Mouse (Mus musculus): Measurements from ENCODE around the gene Gm10490. TPM values are rescaled to one million over a fixed set of nuclear protein-coding genes. Genes with fewer than 3 reads are reported as not detected.
A peak's percentile ranks its signal among the peaks of the same experiment; 100 is the strongest.
"Not testable (repeated sequence)": the region's sequence is repeated elsewhere in the genome, so short reads cannot be mapped to it uniquely, and the experiment has no call there.

Gene Gm10490
- polyA plus RNA-seq, 1 experiment from 2014 or later, result not detected

DNA sequence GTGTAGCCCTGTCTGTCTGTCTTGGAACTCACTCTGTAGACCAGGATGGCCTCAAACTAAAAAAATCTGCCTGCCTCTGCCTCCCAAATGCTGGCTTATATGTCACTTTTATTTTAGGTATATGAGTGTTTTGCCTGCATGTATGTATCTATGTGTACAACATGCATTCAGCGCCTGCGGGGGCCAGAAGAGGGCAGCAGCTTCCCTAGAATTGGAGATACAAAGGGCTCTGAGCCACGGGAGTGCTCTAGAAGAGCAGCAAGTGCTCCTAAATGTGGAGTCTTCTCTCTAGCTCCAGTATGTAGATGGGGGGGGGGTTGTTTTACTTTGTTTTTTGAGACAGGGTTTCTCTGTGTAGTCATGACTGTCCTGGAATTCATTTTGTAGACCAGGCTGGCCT lies 6.3 kb downstream of the Gm10490 start:
- H3K27ac ChIP-seq (ENCODE audit: low read depth, low read length); H3K9me3 ChIP-seq (ENCODE audit: control insufficient read depth, low read length); H3K9ac ChIP-seq (replicated peaks; ENCODE audit: low read depth, low read length); H3K27me3 ChIP-seq (ENCODE audit: control insufficient read depth, insufficient read depth, low read length); H3K4me1 ChIP-seq (ENCODE audit: control insufficient read depth, insufficient read depth, low read length); H3K4me3 ChIP-seq (ENCODE audit: low read depth, low read length); H3K36me3 ChIP-seq (ENCODE audit: control insufficient read depth, insufficient read depth, low read length); H3K4me2 ChIP-seq (ENCODE audit: low read depth, low read length); ATAC-seq (ENCODE audit: low read depth): not testable (repeated sequence)
- 24% methylated on average over 3 of the region's 3 CpGs for WGBS

DNA sequence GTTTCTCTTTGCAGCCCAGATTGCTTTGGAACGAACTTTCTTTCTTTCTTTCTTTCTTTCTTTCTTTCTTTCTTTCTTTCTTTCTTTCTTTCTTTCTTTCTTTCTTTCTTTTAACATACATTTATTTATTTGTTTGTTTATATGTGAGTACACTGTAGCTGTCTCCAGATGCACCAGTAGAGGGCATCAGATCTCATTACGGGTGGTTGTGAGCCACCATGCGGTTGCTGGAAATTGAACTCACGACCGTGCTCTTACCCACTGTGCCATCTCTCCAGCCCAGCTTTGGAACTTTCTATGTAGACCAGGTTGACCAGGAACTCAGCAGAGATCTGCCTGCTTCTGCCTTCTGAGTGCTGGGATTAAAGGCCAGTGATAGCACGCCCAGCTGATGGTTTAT lies 8.6 kb downstream of the Gm10490 start:
- not testable (repeated sequence) for H3K4me2 ChIP-seq (ENCODE audit: low read depth, low read length); H3K9me3 ChIP-seq (ENCODE audit: control insufficient read depth, low read length); H3K4me3 ChIP-seq (ENCODE audit: low read depth, low read length); H3K36me3 ChIP-seq (ENCODE audit: control insufficient read depth, insufficient read depth, low read length); ATAC-seq (ENCODE audit: low read depth); H3K4me1 ChIP-seq (ENCODE audit: control insufficient read depth, insufficient read depth, low read length); H3K27me3 ChIP-seq (ENCODE audit: control insufficient read depth, insufficient read depth, low read length); H3K9ac ChIP-seq (replicated peaks; ENCODE audit: low read depth, low read length); H3K27ac ChIP-seq (ENCODE audit: low read depth, low read length)
- WGBS, result 78% methylated on average over 6 of the region's 6 CpGs

DNA sequence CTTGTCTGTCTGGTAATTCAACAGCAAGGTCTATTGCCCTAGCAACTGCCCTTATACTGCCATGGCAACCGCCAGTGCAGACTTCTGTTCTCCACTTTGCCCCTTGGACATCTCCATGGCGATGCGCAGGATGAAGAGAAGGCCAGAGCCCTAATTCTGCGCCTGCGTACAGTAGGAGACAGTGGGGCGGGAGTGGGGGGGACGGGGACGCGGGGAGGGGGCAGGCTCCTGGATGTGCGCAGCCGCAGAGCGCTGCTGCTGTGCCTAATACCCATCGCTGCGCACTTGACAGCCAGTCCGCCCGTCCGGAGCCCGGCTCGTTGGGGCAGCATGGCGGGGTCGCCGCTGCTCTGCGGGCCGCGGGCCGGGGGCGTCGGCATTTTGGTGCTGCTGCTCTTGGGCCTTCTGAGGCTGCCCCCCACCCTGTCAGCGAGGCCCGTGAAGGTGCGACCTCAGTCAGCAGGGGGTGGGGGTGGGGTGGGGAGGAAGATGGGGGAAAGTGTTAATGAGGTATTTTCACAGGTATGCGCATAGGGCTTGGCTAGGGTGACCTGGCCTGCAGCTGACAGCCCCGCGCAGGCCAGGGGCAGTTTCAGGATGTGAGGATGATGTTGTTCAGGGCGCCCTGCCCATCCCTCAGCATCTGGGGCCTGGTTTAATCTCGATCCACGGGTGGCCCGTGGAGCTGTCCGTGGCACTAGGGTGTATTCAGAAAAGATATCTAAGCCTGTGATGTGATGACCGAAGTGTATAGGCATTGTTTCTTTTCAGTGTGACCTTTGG lies 10.4 kb downstream of the Gm10490 start, which contains the start of gene Pcsk1n:
Pcsk1n (plus strand) TSS at position 222 of the 783 bp plus-strand sequence.
- Histone ChIP-seq H3K4me1 (ENCODE audit: control insufficient read depth, insufficient read depth, low read length) (0 out of 2 replicates have a peak, but pooled peaks cover 9% of the 10 kb centered on the region), H3K9ac (replicated peaks; ENCODE audit: low read depth, low read length) (peak within 1 kb of the TSS; percentile 58), H3K27ac (ENCODE audit: low read depth, low read length) (peak within 1 kb of the TSS; percentile 70), H3K9me3 (ENCODE audit: control insufficient read depth, low read length) (no peaks in the 10 kb centered on the region), H3K36me3 (ENCODE audit: control insufficient read depth, insufficient read depth, low read length) (no peaks in the 10 kb centered on the region), H3K4me3 (ENCODE audit: low read depth, low read length) (peak within 1 kb of the TSS; percentile 45), H3K27me3 (ENCODE audit: control insufficient read depth, insufficient read depth, low read length) (no peaks in the 10 kb centered on the region), H3K4me2 (ENCODE audit: low read depth, low read length) (peak within 1 kb of the TSS; percentile 61)
- ATAC-seq (ENCODE audit: low read depth), result peak; percentile 91
- WGBS, result 19% methylated on average over 35 of the region's 40 CpGs

DNA sequence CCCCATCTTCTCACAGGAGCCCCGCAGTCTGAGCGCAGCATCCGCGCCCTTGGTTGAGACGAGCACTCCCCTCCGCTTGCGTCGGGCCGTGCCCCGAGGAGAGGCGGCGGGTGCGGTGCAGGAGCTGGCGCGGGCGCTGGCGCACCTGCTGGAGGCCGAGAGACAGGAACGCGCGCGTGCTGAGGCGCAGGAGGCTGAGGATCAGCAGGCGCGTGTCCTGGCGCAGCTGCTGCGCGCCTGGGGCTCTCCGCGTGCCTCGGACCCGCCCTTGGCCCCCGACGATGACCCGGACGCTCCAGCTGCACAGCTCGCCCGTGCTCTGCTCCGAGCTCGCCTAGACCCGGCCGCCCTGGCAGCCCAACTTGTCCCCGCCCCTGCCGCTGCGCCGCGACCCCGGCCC lies 12.7 kb downstream of the Gm10490 start:
- H3K4me3 ChIP-seq (ENCODE audit: low read depth, low read length), result peak overlapping the region; percentile 45
- H3K4me1 ChIP-seq (ENCODE audit: control insufficient read depth, insufficient read depth, low read length), result 0 out of 2 replicates have a peak, but pooled peaks cover 9% of the 10 kb centered on the region
- peak; percentile 19; the same call in 1 of the 2 replicates for ATAC-seq (ENCODE audit: low read depth)
- peak overlapping the region; percentile 61 for H3K4me2 ChIP-seq (ENCODE audit: low read depth, low read length)
- H3K9me3 ChIP-seq (ENCODE audit: control insufficient read depth, low read length), result no peaks in the 10 kb centered on the region
- no peaks in the 10 kb centered on the region for H3K36me3 ChIP-seq (ENCODE audit: control insufficient read depth, insufficient read depth, low read length)
- peak overlapping the region; percentile 58 for H3K9ac ChIP-seq (replicated peaks; ENCODE audit: low read depth, low read length)
- 24% methylated on average over 42 of the region's 48 CpGs for WGBS
- H3K27me3 ChIP-seq (ENCODE audit: control insufficient read depth, insufficient read depth, low read length), result no peaks in the 10 kb centered on the region
- H3K27ac ChIP-seq (ENCODE audit: low read depth, low read length), result peak overlapping the region; percentile 34; the same call in 1 of the 2 replicates

DNA sequence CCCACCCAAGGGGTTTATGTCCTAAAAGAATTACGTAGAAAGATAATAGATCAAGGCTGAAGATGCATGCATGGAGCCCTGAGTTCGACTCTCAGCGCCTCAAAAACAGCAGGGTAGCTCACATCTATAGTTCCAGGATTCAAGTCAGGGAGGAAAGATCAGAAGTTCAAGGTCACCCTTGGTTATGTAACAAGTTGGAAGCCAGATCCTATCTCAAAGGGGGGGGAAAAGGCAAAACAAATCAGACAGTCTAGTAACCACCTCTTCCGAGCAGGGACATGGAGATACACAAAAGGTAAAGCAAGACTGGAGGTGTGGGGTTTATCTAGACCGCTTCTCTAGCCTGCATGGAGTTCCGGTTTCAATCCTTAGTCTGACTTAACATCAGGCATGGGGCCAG lies 16.9 kb downstream of the Gm10490 start:
- 71% methylated on average over 6 of the region's 6 CpGs for WGBS

DNA sequence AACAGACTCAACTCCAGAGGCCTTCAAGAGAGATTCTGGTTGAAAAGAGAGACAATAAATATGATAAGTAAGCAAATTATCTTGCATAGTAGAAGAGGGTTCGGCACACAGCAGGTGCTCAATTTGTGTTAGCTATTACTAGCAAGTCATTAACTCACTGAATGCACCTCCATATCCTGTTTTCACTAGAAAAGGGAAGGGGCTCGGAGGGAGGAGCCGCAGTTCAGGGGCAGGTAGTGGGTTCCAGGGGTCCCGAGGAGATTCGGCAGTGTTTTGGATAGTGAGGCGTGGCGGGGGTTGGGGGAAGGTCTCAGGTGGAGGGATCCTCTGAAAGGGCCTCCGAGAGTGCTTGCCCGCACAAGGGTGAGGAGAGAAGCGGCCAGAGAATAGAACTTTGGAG lies 17.8 kb downstream of the Gm10490 start:
- Histone ChIP-seq H3K4me2 (ENCODE audit: low read depth, low read length) (no peak overlapping the region), H3K27me3 (ENCODE audit: control insufficient read depth, insufficient read depth, low read length) (no peaks in the 10 kb centered on the region), H3K36me3 (ENCODE audit: control insufficient read depth, insufficient read depth, low read length) (no peaks in the 10 kb centered on the region), H3K9ac (replicated peaks; ENCODE audit: low read depth, low read length) (no peak overlapping the region), H3K4me3 (ENCODE audit: low read depth, low read length) (no peak overlapping the region), H3K4me1 (ENCODE audit: control insufficient read depth, insufficient read depth, low read length) (0 out of 2 replicates have a peak, but pooled peaks cover 9% of the 10 kb centered on the region), H3K27ac (ENCODE audit: low read depth, low read length) (no peak overlapping the region), H3K9me3 (ENCODE audit: control insufficient read depth, low read length) (no peaks in the 10 kb centered on the region)
- WGBS, result 19% methylated on average over 10 of the region's 10 CpGs
- ATAC-seq (ENCODE audit: low read depth), result no peak

More for the DNA sequence above, 16.9 kb downstream of the Gm10490 start:
- Histone ChIP-seq H3K27ac (ENCODE audit: low read depth, low read length) (no peak overlapping the region), H3K9me3 (ENCODE audit: control insufficient read depth, low read length) (no peaks in the 10 kb centered on the region), H3K4me2 (ENCODE audit: low read depth, low read length) (no peak overlapping the region), H3K4me3 (ENCODE audit: low read depth, low read length) (no peak overlapping the region), H3K9ac (replicated peaks; ENCODE audit: low read depth, low read length) (no peak overlapping the region), H3K4me1 (ENCODE audit: control insufficient read depth, insufficient read depth, low read length) (0 out of 2 replicates have a peak, but pooled peaks cover 9% of the 10 kb centered on the region), H3K36me3 (ENCODE audit: control insufficient read depth, insufficient read depth, low read length) (no peaks in the 10 kb centered on the region), H3K27me3 (ENCODE audit: control insufficient read depth, insufficient read depth, low read length) (no peaks in the 10 kb centered on the region)
- ATAC-seq (ENCODE audit: low read depth), result no peak

DNA sequence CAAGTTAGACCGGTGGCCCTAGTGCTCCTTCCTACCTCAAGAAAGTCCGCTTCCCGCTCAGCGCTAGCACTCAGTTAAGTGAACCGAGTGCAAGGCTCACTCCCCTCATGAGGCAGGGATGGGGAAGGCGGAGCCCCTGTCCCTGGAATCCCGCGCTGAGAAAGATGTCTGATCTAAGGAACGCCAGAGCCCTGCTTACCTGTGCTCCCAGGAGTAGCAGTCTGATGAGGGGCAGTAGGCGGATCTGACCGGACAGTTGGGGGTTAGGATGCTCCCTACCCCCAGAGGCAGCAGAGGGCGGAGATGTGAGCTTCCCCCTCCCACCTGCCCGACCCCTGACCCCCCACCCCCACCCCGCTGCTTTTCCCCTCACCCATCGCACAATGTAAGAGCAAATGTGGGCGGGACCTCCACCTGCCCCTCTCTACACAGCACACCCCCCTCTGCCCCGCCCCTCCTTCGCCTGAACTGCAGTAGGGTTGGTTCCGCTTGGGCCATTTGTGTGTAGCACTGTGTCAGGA lies 19.0 kb downstream of the Gm10490 start, which contains the start of gene Eras:
Eras (minus strand) TSS at position 338 of the 521 bp plus-strand sequence.
- Histone ChIP-seq H3K4me2 (ENCODE audit: low read depth, low read length) (no peak within 1 kb of the TSS), H3K9ac (replicated peaks; ENCODE audit: low read depth, low read length) (no peak within 1 kb of the TSS), H3K4me3 (ENCODE audit: low read depth, low read length) (no peak within 1 kb of the TSS), H3K27me3 (ENCODE audit: control insufficient read depth, insufficient read depth, low read length) (no peaks in the 10 kb centered on the region), H3K27ac (ENCODE audit: low read depth, low read length) (no peak within 1 kb of the TSS), H3K9me3 (ENCODE audit: control insufficient read depth, low read length) (no peaks in the 10 kb centered on the region), H3K4me1 (ENCODE audit: control insufficient read depth, insufficient read depth, low read length) (no peaks in the 10 kb centered on the region), H3K36me3 (ENCODE audit: control insufficient read depth, insufficient read depth, low read length) (no peaks in the 10 kb centered on the region)
- ATAC-seq (ENCODE audit: low read depth), result no peak
- whole genome bisulfite sequencing, result 29% methylated on average over 16 of the region's 19 CpGs

DNA sequence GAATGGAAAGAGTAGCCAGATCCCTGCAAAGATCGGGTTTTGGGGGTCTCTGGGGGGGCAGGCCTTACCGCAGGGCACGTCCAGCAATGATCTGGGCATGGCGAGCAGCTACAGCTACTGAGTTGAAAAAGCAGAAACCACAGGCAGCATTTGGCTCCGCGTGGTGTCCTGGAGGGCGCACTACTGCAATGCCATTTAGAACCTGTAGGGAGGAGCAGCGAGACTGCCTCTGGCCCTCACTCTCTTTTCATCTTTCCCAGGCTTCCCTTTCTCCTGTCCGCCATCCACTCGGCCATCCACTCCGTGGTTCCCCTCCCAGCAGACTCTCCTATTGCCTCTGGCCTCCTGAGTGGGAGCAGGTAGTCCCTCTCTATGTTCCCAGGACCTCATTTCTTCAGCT lies 27.5 kb downstream of the Gm10490 start:
- no peak overlapping the region for H3K4me3 ChIP-seq (ENCODE audit: low read depth, low read length)
- no peaks in the 10 kb centered on the region; the same call in 1 of the 2 replicates for H3K36me3 ChIP-seq (ENCODE audit: control insufficient read depth, insufficient read depth, low read length)
- H3K4me2 ChIP-seq (ENCODE audit: low read depth, low read length), result no peak overlapping the region
- no peaks in the 10 kb centered on the region for H3K4me1 ChIP-seq (ENCODE audit: control insufficient read depth, insufficient read depth, low read length)
- no peak overlapping the region for H3K9ac ChIP-seq (replicated peaks; ENCODE audit: low read depth, low read length)
- no peak overlapping the region for H3K27ac ChIP-seq (ENCODE audit: low read depth, low read length)
- 52% methylated on average over 11 of the region's 11 CpGs for WGBS
- no peaks in the 10 kb centered on the region for H3K27me3 ChIP-seq (ENCODE audit: control insufficient read depth, insufficient read depth, low read length)
- no peak for ATAC-seq (ENCODE audit: low read depth)
- H3K9me3 ChIP-seq (ENCODE audit: control insufficient read depth, low read length), result no peaks in the 10 kb centered on the region

DNA sequence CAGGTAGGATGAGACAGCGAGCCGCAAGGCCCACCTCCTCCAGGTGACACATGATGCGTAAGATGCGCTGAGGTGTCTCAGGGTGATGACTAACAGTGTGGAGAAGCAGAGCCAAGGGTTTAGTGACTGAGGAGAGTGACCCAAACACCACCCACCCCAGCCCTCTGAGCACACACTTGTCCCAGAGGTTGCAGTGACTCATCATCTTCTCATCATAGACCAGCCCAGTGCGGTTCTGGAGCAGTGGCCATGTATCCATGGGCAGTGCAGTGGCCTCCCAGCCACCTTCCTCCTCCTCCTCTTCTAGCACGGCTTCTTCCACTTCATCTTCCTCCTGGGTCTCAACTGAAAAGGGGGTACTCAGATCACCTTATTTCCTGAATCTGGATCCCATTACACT lies 28.3 kb downstream of the Gm10490 start:
- no peak overlapping the region for H3K4me2 ChIP-seq (ENCODE audit: low read depth, low read length)
- H3K4me1 ChIP-seq (ENCODE audit: control insufficient read depth, insufficient read depth, low read length), result no peaks in the 10 kb centered on the region
- no peak overlapping the region for H3K27ac ChIP-seq (ENCODE audit: low read depth, low read length)
- H3K36me3 ChIP-seq (ENCODE audit: control insufficient read depth, insufficient read depth, low read length), result no peaks in the 10 kb centered on the region; the same call in 1 of the 2 replicates
- ATAC-seq (ENCODE audit: low read depth), result no peak
- H3K9me3 ChIP-seq (ENCODE audit: control insufficient read depth, low read length), result no peaks in the 10 kb centered on the region
- no peaks in the 10 kb centered on the region for H3K27me3 ChIP-seq (ENCODE audit: control insufficient read depth, insufficient read depth, low read length)
- 97% methylated on average over 6 of the region's 6 CpGs for WGBS
- H3K4me3 ChIP-seq (ENCODE audit: low read depth, low read length), result no peak overlapping the region
- H3K9ac ChIP-seq (replicated peaks; ENCODE audit: low read depth, low read length), result no peak overlapping the region

Measured in neural tube, embryonic 14.5 days (tissue).